In the genomic region with DNA sequence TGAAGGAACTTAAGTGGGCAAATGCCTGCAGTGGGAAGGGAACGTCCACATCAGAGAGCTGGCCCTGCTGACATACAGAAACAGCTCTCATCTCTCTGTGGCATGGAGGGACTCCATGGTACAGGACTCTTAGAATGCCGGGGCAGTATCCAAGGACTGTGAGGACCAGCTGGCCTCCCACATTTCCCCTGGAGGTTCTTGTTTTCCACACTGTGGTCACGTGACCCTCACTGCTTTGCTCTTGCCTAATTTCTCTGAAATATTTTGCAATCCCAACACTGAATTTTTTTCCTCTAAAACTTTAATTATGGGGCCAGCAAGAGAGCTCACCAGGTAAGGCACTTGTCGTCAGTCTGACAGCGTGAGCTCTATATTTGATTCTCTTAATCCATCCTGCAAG, we compare ENCODE assay signal across 16 mouse cellular contexts. TPM values are rescaled to one million over a fixed set of nuclear protein-coding genes. Genes with fewer than 3 reads are reported as not detected.
DNase-seq lines count a peak whose midpoint lies in the region; TF ChIP-seq lines count a peak whose summit lies in the region.
"Had no signal": no experiment of that assay in that cellular context is flagged by ENCODE, and none has a peak within 500 bp of the region (broad histone marks: within the 10 kb centered on the region; RNA-seq: fewer than 3 reads in every experiment).

No protein-coding gene starts in this region.

- no peak for TF ChIP-seq CTCF in lung, adult 2 months (IDR thresholded peaks at IDR 0.05; ENCODE audit: insufficient read depth, low read length)

- intact Hi-C loops in gastrocnemius, postnatal 36 days (cut with DNase I) = no loop called here
- intact Hi-C loops in heart, postnatal 36 days (cut with DNase I) = no loop called here

- no peak overlapping the region for H3K4me3 ChIP-seq in lung, adult 2 months (replicated peaks; ENCODE audit: extremely low read depth, low read depth, low read length)
- H3K4me3 ChIP-seq: forebrain, embryonic 10.5 days; hindbrain, embryonic 13.5 days; limb, embryonic 10.5 days; lung, embryonic 15.5 days; midbrain, embryonic 15.5 days; neural tube, embryonic 15.5 days had no signal

- TF ChIP-seq POLR2A in lung, adult 2 months (IDR thresholded peaks at IDR 0.05; ENCODE audit: borderline replicate concordance, extremely low read depth, low read depth, low read length) = no peak

- no peaks in the 10 kb centered on the region for H3K4me1 ChIP-seq in lung, adult 2 months (ENCODE audit: control insufficient read depth, insufficient read depth, low read length)
- H3K4me1 ChIP-seq: neural tube, embryonic 15.5 days had no signal

- 57% methylated on average over 5 of the region's 5 CpGs for WGBS in lung, adult 2 months

- peak; percentile 3 to 9 for DNase-seq in gastrocnemius, adult 8-10 months (ENCODE audit: low spot score in 2 of 2)
- no peak for DNase-seq in gastrocnemius, postnatal 36 days
- peak; percentile 13 to 35 for DNase-seq in lung, adult 18-20 months
- no peak for DNase-seq in lung, adult 2 months
- peak; percentile 13 to 25 for DNase-seq in heart, postnatal 36 days
- no peak for DNase-seq in kidney, adult 11 months
- no peak for DNase-seq in cerebellum, adult 11-12 months
- DNase-seq: cerebellum, adult 8-10 months; forebrain, postnatal 0 days; right cerebral cortex, postnatal 14 days had no signal

RNA-seq across cellular contexts. Expression of a gene that starts 21.3 kb away (rescaled TPM):
- total RNA-seq in gastrocnemius, adult 8-10 months (2022) = 1 to 10 TPM; 3.6 to 6.9 (median 6.6) TPM
- total RNA-seq in gastrocnemius, postnatal 36 days (2021) = 1 to 10 TPM; 5.8 to 6.9 TPM
- 15.2 and 15.7 TPM in 2 replicates for polyA plus RNA-seq in lung, adult 2 months (2012; rRNA removed)
- 1 to 10 TPM; 9.5 to 9.9 TPM for total RNA-seq in heart, postnatal 36 days (2021)

RNA-seq across cellular contexts. Expression of a gene that starts 46.4 kb away (rescaled TPM):
- 1 to 10 TPM in 2 of 4 experiments, under 1 TPM in 1, not detected in 1; 0.34 to 1.9 (median 1.3) TPM for total RNA-seq in gastrocnemius, adult 8-10 months (2022)
- 1 to 10 TPM; 1.4 to 2.2 TPM for total RNA-seq in gastrocnemius, postnatal 36 days (2021)
- polyA plus RNA-seq in lung, adult 2 months (2012; rRNA removed) = 4.1 and 5.3 TPM in 2 replicates
- 1 to 10 TPM; 1.9 to 2.7 TPM for total RNA-seq in heart, postnatal 36 days (2021)

RNA-seq across cellular contexts. Expression of a gene that starts 47.4 kb away (rescaled TPM):
- total RNA-seq in gastrocnemius, adult 8-10 months (2022) = 10 to 100 TPM; 26.5 to 33.6 (median 28.8) TPM
- total RNA-seq in gastrocnemius, postnatal 36 days (2021) = 10 to 100 TPM; 28.6 to 28.7 TPM
- 36.4 and 56.2 TPM in 2 replicates for polyA plus RNA-seq in lung, adult 2 months (2012; rRNA removed)
- total RNA-seq in heart, postnatal 36 days (2021) = 10 to 100 TPM; 41.6 to 42.2 TPM

Comparison
In these comparisons a context has a peak if more than half of its experiments do, and no peak if none do; other contexts are left out.
1. DNase-seq: peak in gastrocnemius, adult 8-10 months (2 of 2), lung, adult 18-20 months (2 of 2) and heart, postnatal 36 days (2 of 2); none in gastrocnemius, postnatal 36 days (0 of 2), lung, adult 2 months (single experiment), kidney, adult 11 months (single experiment) and cerebellum, adult 11-12 months (single experiment).